Mouse (Mus musculus): ENCODE measurements at regions not wholly inside any gene's neighbourhood (a gene's known extent, or its start where the extent isn't known, plus 50 kb on each side); places are given as distances from the start of the nearest gene placed in this dataset.
"Not testable (repeated sequence)": the region's sequence is repeated elsewhere in the genome, so short reads cannot be mapped to it uniquely, and the experiment has no call there.

GRCm38 (mm10) chr1:181262496-181262895, 50.7 kb upstream of the Wdr26 start:
- no peak for DNase-seq

- DNase-seq, result no peak
Observed at GRCm38 (mm10) chr1:181263216-181263615, 51.4 kb upstream of the Wdr26 start.

- not testable (repeated sequence) for DNase-seq
Observed at GRCm38 (mm10) chr1:181270469-181270868, 58.7 kb upstream of the Wdr26 start.

- DNase-seq, result no peak
Observed at GRCm38 (mm10) chr1:181271164-181271563, 59.4 kb upstream of the Wdr26 start.

- no peak for DNase-seq
Observed at GRCm38 (mm10) chr1:181271821-181272220, 60.0 kb upstream of the Wdr26 start.

GRCm38 (mm10) chr1:181272622-181273296, 61.0 kb upstream of the Wdr26 start:
- DNase-seq, result peak; percentile 91

GRCm38 (mm10) chr1:181273540-181274204, 61.9 kb upstream of the Wdr26 start:
- no peak for DNase-seq

GRCm38 (mm10) chr1:181280826-181281225, 69.0 kb upstream of the Wdr26 start:
- no peak for DNase-seq

GRCm38 (mm10) chr1:181282986-181283385, 69.4 kb upstream of the Cnih3 start:
- not testable (repeated sequence) for DNase-seq

GRCm38 (mm10) chr1:181283539-181283938, 68.9 kb upstream of the Cnih3 start:
- not testable (repeated sequence) for DNase-seq

GRCm38 (mm10) chr1:181284301-181285197, 67.9 kb upstream of the Cnih3 start:
- peak; percentile 28 for DNase-seq

GRCm38 (mm10) chr1:181285600-181285999, 66.8 kb upstream of the Cnih3 start:
- no peak for DNase-seq

- no peak for DNase-seq
Observed at GRCm38 (mm10) chr1:181286146-181286545, 66.3 kb upstream of the Cnih3 start.

GRCm38 (mm10) chr1:181287166-181287565, 65.3 kb upstream of the Cnih3 start:
- DNase-seq, result no peak

GRCm38 (mm10) chr1:181289385-181290035, 62.9 kb upstream of the Cnih3 start:
- no peak for DNase-seq

GRCm38 (mm10) chr1:181291202-181291601, 61.2 kb upstream of the Cnih3 start:
- DNase-seq, result no peak

GRCm38 (mm10) chr1:181291966-181292365, 60.5 kb upstream of the Cnih3 start:
- DNase-seq, result no peak

- DNase-seq, result no peak
Observed at GRCm38 (mm10) chr1:181293079-181293865, 59.2 kb upstream of the Cnih3 start.

- no peak for DNase-seq
Observed at GRCm38 (mm10) chr1:181295651-181296050, 56.8 kb upstream of the Cnih3 start.

- DNase-seq, result no peak
Observed at GRCm38 (mm10) chr1:181298063-181298462, 54.4 kb upstream of the Cnih3 start.

- no peak for DNase-seq
Observed at GRCm38 (mm10) chr1:181299075-181299665, 53.3 kb upstream of the Cnih3 start.

GRCm38 (mm10) chr1:181299826-181300225, 52.6 kb upstream of the Cnih3 start:
- DNase-seq, result no peak

All from lung, postnatal 10 days (tissue).